Mouse (Mus musculus): ENCODE results near the gene Ank2.

DNA sequence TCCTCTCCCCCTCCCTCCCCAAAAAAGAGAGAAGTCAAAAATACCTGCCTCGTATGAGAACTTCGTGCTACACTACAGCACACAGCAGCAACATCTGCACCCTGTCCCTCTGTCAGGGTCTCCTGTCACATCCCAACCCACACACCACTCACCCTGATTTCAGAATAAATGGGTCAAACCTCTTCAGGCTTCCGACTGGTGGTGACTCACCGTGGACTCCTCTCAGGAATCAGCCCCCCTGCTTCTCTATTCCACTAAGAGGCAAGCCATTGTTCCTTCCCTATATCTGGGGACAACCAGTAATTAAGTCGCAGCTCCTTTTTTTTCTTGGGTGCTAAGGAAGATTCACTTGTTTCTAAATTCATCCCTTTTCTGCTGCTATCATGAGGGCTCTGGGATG lies 361.6 kb downstream of the Ank2 start:
- TF ChIP-seq CTCF (IDR thresholded peaks at IDR 0.05): no peak
- TF ChIP-seq EP300 (IDR thresholded peaks at IDR 0.05; ENCODE audit: insufficient read depth, low read depth, low read length): no peak
- TF ChIP-seq POLR2A (IDR thresholded peaks at IDR 0.05; ENCODE audit: insufficient read depth, low read depth, low read length): no peak

All from heart, adult 2 months (tissue).